Mouse (Mus musculus) myocyte (in vitro differentiated cells): ENCODE measurements around the gene Slc25a17.

Experiments
- MYOD1 ChIP-seq, 3 experiments: IDR thresholded peaks; one replicate each; pipeline ENCODE4 v1.6.1; 2011; ENCODE audit warnings: control low read depth in 2 of 3, low read depth in 2 of 3, mild to moderate bottlenecking in 2 of 3, moderate library complexity in 1 of 3; ENCODE audit not compliant: insufficient read length in 2 of 3, control insufficient read depth in 1 of 3
- MYOG ChIP-seq, 3 experiments: IDR thresholded peaks; one replicate each; pipeline ENCODE4 v1.6.1; 2011; ENCODE audit warnings: control low read depth in 2 of 3, low read depth in 2 of 3, mild to moderate bottlenecking in 2 of 3; ENCODE audit not compliant: insufficient read length in 2 of 3, control insufficient read depth in 1 of 3, insufficient read depth in 1 of 3
- POLR2A ChIP-seq: IDR thresholded peaks from one replicate; pipeline ENCODE4 v1.6.1; 2011; ENCODE audit warnings: low read depth, mild to moderate bottlenecking, control low read depth, moderate library complexity; ENCODE audit not compliant: insufficient read length
- TCF12 ChIP-seq: IDR thresholded peaks from one replicate; pipeline ENCODE4 v1.6.1; 2011; ENCODE audit warnings: mild to moderate bottlenecking, control low read depth; ENCODE audit not compliant: poor library complexity, insufficient read depth, severe bottlenecking
- TCF3 ChIP-seq: IDR thresholded peaks from one replicate; pipeline ENCODE4 v1.6.1; 2011; ENCODE audit warnings: low read depth, control low read depth; ENCODE audit not compliant: insufficient read length

GRCm38 (mm10) chr15:81310353-81310752 lies 50.3 kb downstream of the Slc25a17 start:
- no peak for TF ChIP-seq MYOD1 (IDR thresholded peaks at IDR 0.05; ENCODE audit: control insufficient read depth in 1 of 3, insufficient read length in 2 of 3, low read depth in 2 of 3)
- TF ChIP-seq TCF3 = no peak
- no peak for TF ChIP-seq TCF12
- TF ChIP-seq POLR2A = no peak
- TF ChIP-seq MYOG (IDR thresholded peaks at IDR 0.05; ENCODE audit: control insufficient read depth in 1 of 3, insufficient read depth in 1 of 3, insufficient read length in 2 of 3, low read depth in 2 of 3) = no peak
